Mouse (Mus musculus) CH12.LX (cell line): ENCODE data around the gene Ccdc57. TPM values are rescaled to one million over a fixed set of nuclear protein-coding genes. Genes with fewer than 3 reads are reported as not detected.

Source experiments
- DNase-seq: peaks from one replicate; pipeline ENCODE4 v3.0.0-alpha.2; 2013; ENCODE audit errors: extremely low read depth
- H3K27ac ChIP-seq: 2 replicates; pipeline ENCODE4 v1.5.1; 2012; ENCODE audit warnings: low read depth, mild to moderate bottlenecking, control low read depth, moderate library complexity; ENCODE audit not compliant: insufficient read depth
- H3K27me3 ChIP-seq: replicated peaks from 2 replicates; pipeline ENCODE3; 2012; ENCODE audit warnings: inconsistent platforms
- H3K36me3 ChIP-seq, 2 experiments: replicated peaks in 1 of 2; 2 replicates each; pipeline versions ENCODE3 to v1.6.1; 2012; ENCODE audit warnings: inconsistent platforms in 1 of 2, low read length in 1 of 2, mild to moderate bottlenecking in 1 of 2, mixed read lengths in 1 of 2, moderate library complexity in 1 of 2; ENCODE audit not compliant: control insufficient read depth in 1 of 2, insufficient read depth in 1 of 2
- H3K4me1 ChIP-seq, 2 experiments: 2 replicates each; pipeline ENCODE4 v1.6.1; 2012; ENCODE audit warnings: inconsistent platforms in 1 of 2, moderate library complexity in 1 of 2; ENCODE audit not compliant: insufficient read depth in 2 of 2, control insufficient read depth in 1 of 2
- H3K4me2 ChIP-seq: 2 replicates; pipeline ENCODE4 v1.6.1; 2012; ENCODE audit warnings: low read depth, mild to moderate bottlenecking, control low read depth; ENCODE audit not compliant: poor library complexity, insufficient read depth, severe bottlenecking
- H3K4me3 ChIP-seq, 3 experiments: fragments of 150-350 bp in 1 of 3; sonication (generic) in 1 of 3; replicated peaks in 1 of 3; 2 replicates each; pipeline versions ENCODE3 to v1.5.1; 2011 to 2012; ENCODE audit warnings: low read depth in 2 of 3, low read length in 2 of 3, mild to moderate bottlenecking in 2 of 3, moderate library complexity in 2 of 3, control low read depth in 1 of 3, improper control_type of control experiment in 1 of 3, inconsistent platforms in 1 of 3, mixed read lengths in 1 of 3; ENCODE audit not compliant: poor library complexity in 1 of 3
- H3K79me2 ChIP-seq: replicated peaks from 2 replicates; pipeline ENCODE4 v1.6.1; 2012; ENCODE audit warnings: mild to moderate bottlenecking, moderate library complexity; ENCODE audit not compliant: control insufficient read depth, poor library complexity, insufficient read depth, severe bottlenecking; ENCODE audit errors: extremely low read depth
- H3K9ac ChIP-seq: 2 replicates; pipeline ENCODE4 v1.6.1; 2012; ENCODE audit warnings: low read depth, mild to moderate bottlenecking, control low read depth, moderate library complexity; ENCODE audit not compliant: insufficient read depth
- H3K9me3 ChIP-seq: replicated peaks from 2 replicates; pipeline ENCODE3; 2012; ENCODE audit warnings: low read length, inconsistent platforms, mixed read lengths
- CHD1 ChIP-seq: IDR thresholded peaks from 2 replicates; pipeline ENCODE4 v1.6.1; 2012; ENCODE audit warnings: low read depth, low read length, improper control_type of control experiment, inconsistent platforms
- ELF1 ChIP-seq: IDR thresholded peaks from 2 replicates; pipeline ENCODE4 v1.6.1; 2014; ENCODE audit warnings: low read depth, mild to moderate bottlenecking, inconsistent platforms, low read length, improper control_type of control experiment
- EP300 ChIP-seq: IDR thresholded peaks from 2 replicates; pipeline ENCODE4 v1.6.1; 2011; ENCODE audit warnings: low read length, improper control_type of control experiment
- GABPA ChIP-seq: IDR thresholded peaks from 2 replicates; pipeline ENCODE4 v1.6.1; 2012; ENCODE audit warnings: low read depth, low read length, improper control_type of control experiment, inconsistent platforms; ENCODE audit not compliant: insufficient replicate concordance
- HCFC1 ChIP-seq: IDR thresholded peaks from 2 replicates; pipeline ENCODE4 v1.6.1; 2012; ENCODE audit warnings: low read depth, mild to moderate bottlenecking, inconsistent platforms, low read length, improper control_type of control experiment
- JUN ChIP-seq: IDR thresholded peaks from 2 replicates; pipeline ENCODE4 v1.6.1; 2011; ENCODE audit warnings: low read depth, mild to moderate bottlenecking, low read length, improper control_type of control experiment, moderate library complexity; ENCODE audit not compliant: insufficient read depth
- JUND ChIP-seq: conservative IDR thresholded peaks from 2 replicates; pipeline ENCODE4 v1.6.1; 2011; ENCODE audit warnings: low read depth, low read length, improper control_type of control experiment
- MAFK ChIP-seq: IDR thresholded peaks from 2 replicates; pipeline ENCODE4 v1.6.1; 2011; ENCODE audit warnings: low read length, improper control_type of control experiment; ENCODE audit not compliant: insufficient replicate concordance
- MAX ChIP-seq: IDR thresholded peaks from 2 replicates; pipeline ENCODE4 v1.6.1; 2011; ENCODE audit warnings: low read length, improper control_type of control experiment
- MXI1 ChIP-seq: IDR thresholded peaks from 2 replicates; pipeline ENCODE4 v1.6.1; 2011; ENCODE audit warnings: mild to moderate bottlenecking, low read depth, low read length, improper control_type of control experiment
- MYC ChIP-seq: IDR thresholded peaks from 2 replicates; pipeline ENCODE4 v1.6.1; 2011; ENCODE audit warnings: low read depth, mild to moderate bottlenecking, improper control_type of control experiment, low read length
- NRF1 ChIP-seq: IDR thresholded peaks from 2 replicates; pipeline ENCODE4 v1.6.1; 2014; ENCODE audit warnings: low read depth, mild to moderate bottlenecking, inconsistent platforms, low read length, improper control_type of control experiment, moderate library complexity
- POLR2A ChIP-seq: IDR thresholded peaks from 2 replicates; pipeline ENCODE4 v1.6.1; 2011; ENCODE audit warnings: low read depth, mild to moderate bottlenecking, improper control_type of control experiment, low read length
- POLR2AphosphoS2 ChIP-seq: IDR thresholded peaks from 2 replicates; pipeline ENCODE4 v1.6.1; 2011; ENCODE audit warnings: low read depth, low read length, improper control_type of control experiment
- SIN3A ChIP-seq: IDR thresholded peaks from 2 replicates; pipeline ENCODE4 v1.6.1; 2012; ENCODE audit warnings: low read length, improper control_type of control experiment, inconsistent platforms
- SMC3 ChIP-seq: IDR thresholded peaks from 2 replicates; pipeline ENCODE4 v1.6.1; 2011; ENCODE audit warnings: low read depth, low read length, improper control_type of control experiment
- TCF12 ChIP-seq: IDR thresholded peaks from 2 replicates; pipeline ENCODE4 v1.6.1; 2014; ENCODE audit warnings: low read depth, mild to moderate bottlenecking, inconsistent platforms, low read length, improper control_type of control experiment
- USF2 ChIP-seq: conservative IDR thresholded peaks from 2 replicates; pipeline ENCODE4 v1.6.1; 2011; ENCODE audit warnings: low read depth, low read length, improper control_type of control experiment
- ZC3H11A ChIP-seq: IDR thresholded peaks from 2 replicates; pipeline ENCODE4 v1.6.1; 2012; ENCODE audit warnings: low read depth, mild to moderate bottlenecking, inconsistent platforms, low read length, improper control_type of control experiment
- ZKSCAN1 ChIP-seq: IDR thresholded peaks from 2 replicates; pipeline ENCODE4 v1.6.1; 2012; ENCODE audit warnings: low read depth, inconsistent platforms, low read length, improper control_type of control experiment, borderline replicate concordance
- ZMIZ1 ChIP-seq: IDR thresholded peaks from 2 replicates; pipeline ENCODE4 v1.6.1; 2012; ENCODE audit warnings: low read depth, mild to moderate bottlenecking, inconsistent platforms, low read length, improper control_type of control experiment
- ZNF384 ChIP-seq: IDR thresholded peaks from 2 replicates; pipeline ENCODE4 v1.6.1; 2012; ENCODE audit warnings: low read depth, low read length, improper control_type of control experiment, inconsistent platforms
- dilution Hi-C: fragments of 300-500 bp; cut with MboI; formaldehyde crosslinking; loops from 2 replicates; pipeline ENCODE4 v1.14.3; 2020; ENCODE audit warnings: low sequenced_read_pairs; ENCODE audit not compliant: extremely low pct_unique_long_range_greater_than_20kb, extremely low pct_ligation_motif_present
- in situ Hi-C: fragments of 300-500 bp; cut with MboI; formaldehyde crosslinking; loops from 3 replicates; pipeline ENCODE4 v1.14.3; 2019; ENCODE audit warnings: low sequenced_read_pairs, low pct_ligation_motif_present, low pct_unique_long_range_greater_than_20kb, mixed read lengths
- polyA plus RNA-seq: library from polyadenylated mRNA; unstranded; fragments of >175 nt; gene quantifications from 2 replicates; pipeline ENCODE4 v1.2.1, GENCODE M21; 2012; ENCODE audit warnings: low read depth; ENCODE audit not compliant: insufficient read length
- total RNA-seq, 2 experiments: library from RNA; depleted of rRNA; stranded (reverse); fragments of 300-350 nt in 1 of 2; fragments of >200 nt in 1 of 2; gene quantifications; 2 replicates each; pipeline ENCODE4 v1.2.3; 2012 to 2014

Ccdc57 gene
- total and polyA plus RNA-seq, 3 experiments: 2.3 to 6.0 (median 5.4) TPM

DNA sequence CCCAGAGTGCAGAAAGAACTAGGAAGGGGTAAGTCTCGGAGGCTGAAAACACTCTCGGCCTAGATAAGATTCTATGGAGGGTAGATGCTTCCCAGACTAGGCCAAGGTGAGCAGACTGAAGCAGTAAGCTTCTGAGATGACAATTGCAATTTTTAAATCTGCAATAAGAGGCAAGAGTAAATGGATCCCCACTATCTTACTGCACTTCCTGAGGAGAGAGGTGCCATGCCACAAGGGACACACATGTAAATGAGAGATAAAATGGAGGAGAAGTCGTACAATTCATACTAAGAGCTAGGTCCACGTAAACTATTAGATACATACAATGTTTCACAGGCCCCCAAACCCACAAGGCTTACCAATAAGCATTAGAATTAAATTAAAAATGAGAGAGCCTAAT, 4.2 kb downstream of the Ccdc57 start:
- H3K27ac ChIP-seq: no peak overlapping the region
- H3K4me3 ChIP-seq: no peak overlapping the region
- in situ Hi-C loops (no loop called here), dilution Hi-C loops (no loop called here)
- H3K79me2 ChIP-seq: no peaks in the 10 kb centered on the region
- DNase-seq: no peak
- peaks cover 11 to 66% of the 10 kb centered on the region in 2 experiments for H3K36me3 ChIP-seq
- no peak overlapping the region for H3K9ac ChIP-seq
- H3K4me1 ChIP-seq: peaks cover 5 to 11% of the 10 kb centered on the region in 2 experiments; a peak in 3 of 4 replicates
- no peak for TF ChIP-seq ELF1
- no peak for TF ChIP-seq MXI1
- TF ChIP-seq MAX: no peak
- TF ChIP-seq NRF1: no peak
- no peak for TF ChIP-seq USF2
- TF ChIP-seq ZKSCAN1: no peak
- no peak for TF ChIP-seq JUN
- no peak for TF ChIP-seq POLR2A
- no peak for TF ChIP-seq SIN3A
- no peak for TF ChIP-seq TCF12
- TF ChIP-seq GABPA: no peak
- H3K9me3 ChIP-seq: peaks cover 13% of the 10 kb centered on the region
- H3K4me2 ChIP-seq: no peak overlapping the region
- H3K27me3 ChIP-seq: no peaks in the 10 kb centered on the region

DNA sequence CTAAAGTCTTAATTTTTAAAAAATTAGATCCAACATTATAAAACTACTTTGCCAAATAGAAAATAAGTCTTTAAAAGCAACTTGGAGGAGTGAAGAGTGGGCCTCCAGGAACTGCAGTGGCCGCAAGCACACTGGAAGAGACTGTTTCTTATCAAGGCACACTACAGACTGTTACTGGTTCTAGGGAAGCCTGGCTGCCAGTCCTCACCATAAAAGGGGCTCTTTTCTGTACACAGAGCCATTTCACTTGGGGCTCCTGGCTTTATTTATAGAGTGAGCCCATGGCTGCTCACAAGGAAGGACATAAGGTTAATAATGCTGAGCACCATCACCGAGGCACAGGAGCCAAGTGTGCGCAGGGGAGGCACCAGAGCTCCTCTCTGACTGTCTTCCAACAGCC, 10.1 kb downstream of the Ccdc57 start:
- in situ Hi-C loops (no loop called here), dilution Hi-C loops (no loop called here)
- H3K9ac ChIP-seq: no peak overlapping the region
- H3K9me3 ChIP-seq: no peaks in the 10 kb centered on the region
- H3K36me3 ChIP-seq: peaks cover 43 to 81% of the 10 kb centered on the region in 2 experiments
- H3K4me2 ChIP-seq: no peak overlapping the region
- H3K79me2 ChIP-seq: no peaks in the 10 kb centered on the region
- no peak overlapping the region for H3K27ac ChIP-seq
- H3K4me3 ChIP-seq: no peak overlapping the region
- no peak for TF ChIP-seq HCFC1
- no peak for TF ChIP-seq GABPA
- no peak for TF ChIP-seq MAX
- no peak for TF ChIP-seq ZNF384
- TF ChIP-seq ZC3H11A: no peak
- no peak for TF ChIP-seq POLR2AphosphoS2
- no peak for TF ChIP-seq SMC3
- TF ChIP-seq EP300: no peak
- TF ChIP-seq MAFK: no peak
- no peak for TF ChIP-seq MYC
- no peak for TF ChIP-seq JUND
- no peak for TF ChIP-seq ZMIZ1
- TF ChIP-seq NRF1: no peak
- no peak for TF ChIP-seq CHD1
- TF ChIP-seq USF2: no peak
- no peaks in the 10 kb centered on the region for H3K4me1 ChIP-seq
- H3K27me3 ChIP-seq: no peaks in the 10 kb centered on the region
- no peak for DNase-seq
